Mouse (Mus musculus) bone marrow macrophage, adult 2 months (primary cell): Measurements from ENCODE around the gene Slc39a11.

Experiments used
- CTCF ChIP-seq: IDR thresholded peaks from 2 replicates; pipeline ENCODE4 v1.5.1; 2012; ENCODE audit warnings: low read depth, mild to moderate bottlenecking, low read length, moderate library complexity
- POLR2A ChIP-seq: IDR thresholded peaks from 2 replicates; pipeline ENCODE4 v1.6.1; 2012; ENCODE audit warnings: mild to moderate bottlenecking, low read depth, low read length, borderline replicate concordance

GRCm38 (mm10) chr11:113494021-113494546, 155.8 kb downstream of the Slc39a11 start:
- no peak for TF ChIP-seq CTCF
- TF ChIP-seq POLR2A: no peak
